Mouse (Mus musculus): ENCODE measurements around the gene Relb.

The Relb gene

GRCm38 (mm10) chr7:19629361-19629734, at the start of gene Relb:
Gene Relb, minus strand, starts transcription at chr7:19629438.
- peak; percentile 91 for DNase-seq (ENCODE audit: extremely low spot score, low spot score)

DNA sequence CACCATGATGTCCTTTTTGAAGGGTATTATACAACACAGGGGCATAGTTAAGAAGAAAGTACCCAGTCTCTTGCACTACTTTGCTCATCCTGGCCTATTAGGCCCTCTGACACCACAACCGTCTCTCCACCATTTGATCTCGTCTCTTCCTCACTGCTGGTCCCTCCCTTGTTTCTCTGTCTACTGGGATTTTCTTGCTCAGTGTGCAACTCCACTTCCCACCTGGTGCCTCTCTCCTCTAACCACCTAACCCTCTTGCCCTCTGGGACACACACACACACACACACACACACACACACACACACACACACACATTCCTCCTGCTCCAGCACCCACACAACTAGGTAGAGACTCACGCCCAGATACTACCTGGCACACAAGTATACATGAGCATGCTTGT, 49.7 kb upstream of the Relb start:
- DNase-seq (ENCODE audit: extremely low spot score, low spot score): no peak

DNA sequence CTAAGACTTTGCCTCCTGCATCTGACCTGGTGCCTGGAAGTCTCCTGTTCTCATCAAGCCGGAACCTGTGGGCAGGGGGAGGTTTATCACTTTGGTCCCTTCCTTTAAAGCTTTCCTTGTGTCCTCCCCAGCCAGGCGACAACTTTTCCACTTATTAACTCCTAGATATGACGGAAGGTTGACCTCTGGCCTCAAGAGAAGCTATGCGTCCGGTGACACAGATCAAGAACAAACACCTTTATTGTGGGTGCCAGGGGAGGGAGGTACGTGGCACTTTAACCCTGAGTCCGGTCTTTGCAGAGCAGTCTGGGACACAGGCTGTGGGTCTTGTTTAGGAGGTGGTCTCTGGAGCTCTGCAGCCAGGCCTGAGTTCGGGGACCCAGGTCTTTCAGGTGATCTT, 48.6 kb upstream of the Relb start, which contains the start of gene Apoc2:
Apoc2 (minus strand) TSS at position 70 of the 400 bp plus-strand sequence.
- DNase-seq (ENCODE audit: extremely low spot score, low spot score): no peak

- DNase-seq (ENCODE audit: extremely low spot score, low spot score): no peak
Observed at GRCm38 (mm10) chr7:19676662-19677061, 47.4 kb upstream of the Relb start.

DNA sequence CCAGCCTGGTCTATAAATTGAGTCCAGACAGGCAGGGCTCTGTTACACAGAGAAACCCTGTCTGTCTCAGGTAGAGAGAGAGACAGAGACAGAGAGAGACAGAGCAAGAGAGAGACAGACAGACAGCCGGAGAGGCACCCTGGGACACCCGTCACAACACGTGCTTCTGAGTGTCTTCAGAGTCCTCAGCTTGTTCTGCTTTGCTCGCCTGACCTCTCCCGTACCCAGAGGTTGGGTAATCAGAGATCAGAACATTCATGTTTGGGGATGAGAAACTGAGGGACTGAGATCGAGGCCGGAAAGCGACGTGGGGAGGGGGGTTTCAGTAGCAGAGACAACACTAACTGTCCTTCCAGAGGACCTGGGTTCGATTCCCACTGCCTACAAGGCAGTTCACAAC, 46.6 kb upstream of the Relb start:
- no peak for DNase-seq (ENCODE audit: extremely low spot score, low spot score)

GRCm38 (mm10) chr7:19673083-19673699, 44.0 kb upstream of the Relb start:
- DNase-seq (ENCODE audit: extremely low spot score, low spot score): no peak

GRCm38 (mm10) chr7:19671511-19671910, 42.3 kb upstream of the Relb start:
- DNase-seq (ENCODE audit: extremely low spot score, low spot score): no peak

GRCm38 (mm10) chr7:19668947-19669721, 39.9 kb upstream of the Relb start:
- DNase-seq (ENCODE audit: extremely low spot score, low spot score): peak; percentile 85

DNA sequence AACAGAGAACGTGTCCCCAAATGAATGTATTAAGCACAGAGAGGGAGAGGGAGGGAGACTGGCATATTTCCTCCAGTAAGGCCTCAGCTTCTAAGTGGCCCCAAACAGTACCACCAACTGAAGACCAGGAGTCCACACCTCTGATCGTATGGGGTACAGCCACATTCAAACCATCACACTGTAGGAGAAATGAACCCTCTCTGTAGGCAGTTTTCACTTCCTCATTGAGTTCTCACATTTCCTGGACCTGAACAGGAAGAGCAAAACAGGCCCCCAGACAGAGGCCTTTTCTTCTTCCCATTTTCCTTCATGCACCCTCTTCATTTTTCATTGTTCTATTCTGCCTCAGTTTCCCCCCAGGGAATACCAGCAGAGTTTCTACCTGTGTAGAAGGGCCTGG, 38.2 kb upstream of the Relb start:
- DNase-seq (ENCODE audit: extremely low spot score, low spot score): no peak

- no peak for DNase-seq (ENCODE audit: extremely low spot score, low spot score)
Observed at GRCm38 (mm10) chr7:19666750-19667149, 37.5 kb upstream of the Relb start.

GRCm38 (mm10) chr7:19664955-19665841, 36.0 kb upstream of the Relb start, which contains the start of gene Clptm1:
Gene Clptm1, minus strand, starts transcription at chr7:19665033.
- peak; percentile 99 for DNase-seq (ENCODE audit: extremely low spot score, low spot score)

DNA sequence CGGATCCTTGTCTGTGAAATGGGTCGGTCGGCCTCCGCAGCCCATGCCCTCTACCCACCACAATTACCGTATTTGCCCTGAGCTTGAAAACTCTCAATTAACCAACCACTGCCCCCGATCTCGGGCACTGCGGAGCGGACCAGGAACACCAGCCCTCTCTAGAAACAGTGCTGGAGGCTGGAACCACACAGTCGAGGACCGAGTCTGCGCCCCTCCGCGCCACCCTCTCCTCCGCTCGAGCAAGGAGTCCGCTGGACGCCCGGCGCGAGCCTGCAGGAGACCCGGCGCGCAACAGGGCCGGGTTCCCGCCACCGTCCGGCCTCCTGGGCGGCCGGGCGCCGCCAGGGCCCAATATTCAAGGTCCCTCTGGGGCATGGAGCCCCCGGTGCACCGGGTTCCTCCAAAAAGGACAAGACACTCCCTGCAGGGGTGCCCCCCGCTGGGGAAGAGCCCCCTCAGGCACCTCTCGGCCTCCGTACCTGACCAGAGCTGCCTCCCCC, 35.3 kb upstream of the Relb start:
- DNase-seq (ENCODE audit: extremely low spot score, low spot score): no peak

DNA sequence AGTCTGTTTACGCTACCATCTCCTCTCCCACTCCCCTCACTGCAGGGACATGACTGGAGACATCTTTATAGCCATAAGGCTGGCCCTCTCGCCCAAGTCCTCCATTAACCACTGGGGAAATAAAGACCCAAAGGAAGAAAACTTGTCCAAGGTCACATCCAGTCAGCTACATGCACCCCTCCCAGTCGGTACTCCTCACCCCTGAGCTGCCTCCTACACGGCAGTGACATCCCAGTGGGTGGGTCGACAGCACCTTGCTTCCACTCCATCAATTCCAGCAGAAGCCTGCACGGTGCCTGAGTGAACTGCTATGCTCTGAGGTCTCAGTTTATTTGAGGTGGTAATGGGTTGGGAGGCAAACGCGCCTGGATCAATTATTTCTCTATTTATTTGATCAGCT, 34.7 kb upstream of the Relb start:
- DNase-seq (ENCODE audit: extremely low spot score, low spot score): peak; percentile 14

GRCm38 (mm10) chr7:19652614-19653013, 23.4 kb upstream of the Relb start:
- DNase-seq (ENCODE audit: extremely low spot score, low spot score): no peak

DNA sequence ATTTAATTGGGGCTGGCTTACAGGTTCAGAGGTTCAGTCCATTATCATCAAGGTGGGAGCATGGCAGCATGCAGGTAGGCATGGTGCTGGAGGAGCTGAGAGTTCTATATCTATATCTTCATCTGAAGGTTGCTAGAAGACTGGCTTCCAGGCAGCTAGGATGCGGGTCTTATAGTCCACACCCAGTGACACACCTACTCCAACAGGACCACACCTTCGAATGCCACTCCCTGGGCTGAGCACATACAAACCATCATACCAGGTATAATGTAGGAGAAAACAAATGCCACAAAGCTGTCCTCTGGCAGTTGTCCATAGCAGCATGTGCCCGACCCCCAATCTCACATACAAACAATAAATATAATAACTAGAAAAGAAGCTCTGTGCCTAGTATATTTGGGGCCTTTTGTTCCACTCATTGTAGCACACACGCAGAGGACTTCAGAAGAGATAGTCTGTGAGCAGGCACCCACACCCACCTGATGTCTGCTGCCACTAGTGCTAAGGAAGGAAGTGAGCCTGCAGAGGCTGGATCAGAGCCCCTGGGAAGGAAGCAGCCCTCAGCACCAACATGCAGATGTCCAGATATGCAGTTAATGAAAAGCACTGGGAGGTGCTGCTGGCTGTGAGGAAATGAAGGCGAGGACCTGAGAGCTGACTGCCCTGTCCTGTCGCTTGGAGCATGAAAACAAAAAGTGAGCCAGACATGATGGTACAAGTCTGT, 22.0 kb upstream of the Relb start:
- no peak for DNase-seq (ENCODE audit: extremely low spot score, low spot score)

GRCm38 (mm10) chr7:19641223-19641622, 12.0 kb upstream of the Relb start:
- no peak for DNase-seq (ENCODE audit: extremely low spot score, low spot score)

DNA sequence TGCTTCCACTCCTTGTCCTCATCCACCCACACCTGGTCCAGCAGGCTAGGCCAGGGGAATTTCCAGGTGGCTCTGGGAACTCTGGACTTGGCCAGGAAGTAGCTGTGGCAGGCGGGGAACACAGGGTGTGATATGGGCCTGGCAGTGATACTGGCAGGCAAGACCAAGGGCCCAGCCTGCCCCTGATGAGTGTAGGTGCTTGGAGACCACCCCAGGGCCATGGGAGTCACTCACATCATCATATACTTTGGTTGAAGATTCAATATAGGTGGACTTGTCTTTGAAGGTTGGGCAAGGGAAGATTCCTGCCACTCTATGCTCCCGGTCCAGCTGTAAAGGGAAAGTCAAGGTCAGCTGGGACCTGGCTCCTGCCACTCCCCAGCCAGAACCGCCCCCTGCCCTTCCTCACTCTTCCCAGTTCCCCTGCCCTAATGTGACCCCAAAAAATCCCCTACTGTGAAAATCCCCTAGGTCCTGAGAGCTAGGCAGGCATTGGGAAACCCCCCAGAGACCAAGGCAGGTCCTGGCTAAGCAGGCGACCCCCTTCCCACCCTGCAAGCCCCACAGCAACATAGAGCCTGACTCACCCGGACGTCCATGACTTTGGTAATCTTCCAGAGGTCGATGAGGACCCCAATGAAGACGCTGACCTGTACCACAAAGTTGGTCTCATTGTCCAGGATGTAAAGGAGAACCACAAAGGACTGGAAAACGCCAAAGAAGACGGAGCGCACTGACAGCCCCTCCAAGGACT, 6.0 kb upstream of the Relb start:
- no peak for DNase-seq (ENCODE audit: extremely low spot score, low spot score)

- no peak for DNase-seq (ENCODE audit: extremely low spot score, low spot score)
Observed at GRCm38 (mm10) chr7:19634591-19634990, 5.4 kb upstream of the Relb start.

DNA sequence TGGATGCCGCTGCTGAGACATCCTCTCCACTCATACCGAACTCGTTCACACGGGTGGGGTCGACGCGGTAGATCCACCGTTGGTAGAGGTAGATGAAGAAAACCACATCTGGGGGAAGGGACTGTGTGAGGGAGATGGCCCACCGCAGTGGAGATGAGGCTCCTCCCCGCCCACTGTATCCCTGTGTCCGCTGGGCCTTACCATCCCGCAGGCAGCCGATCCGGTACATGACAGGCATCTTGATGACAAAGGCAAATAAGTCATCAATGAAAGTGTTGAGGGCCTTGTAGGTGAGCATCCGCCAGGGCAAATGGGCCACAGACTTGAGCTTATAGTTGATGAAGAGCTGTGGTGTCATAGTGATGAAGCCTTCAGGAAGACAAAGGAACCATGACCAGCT, 4.6 kb upstream of the Relb start:
- DNase-seq (ENCODE audit: extremely low spot score, low spot score): no peak

GRCm38 (mm10) chr7:19633197-19633596, 4.0 kb upstream of the Relb start:
- no peak for DNase-seq (ENCODE audit: extremely low spot score, low spot score)
